Mouse (Mus musculus) hindbrain, embryonic 13.5 days (tissue): Measurements from ENCODE around the gene Prrg1. TPM values are rescaled to one million over a fixed set of nuclear protein-coding genes. Genes with fewer than 3 reads are reported as not detected.
"Not testable (repeated sequence)": the region's sequence is repeated elsewhere in the genome, so short reads cannot be mapped to it uniquely, and the experiment has no call there.

Source experiments
- ATAC-seq: fragments of 200-750 bp; cut with Nextera tagmentation; 2 replicates; pipeline ENCODE4 v1.8.0; 2017; ENCODE audit warnings: moderate TSS enrichment; ENCODE audit not compliant: low FRiP score
- H3K27ac ChIP-seq: fragments of 300-500 bp; sonication (generic); 2 replicates; pipeline ENCODE4 v1.5.1; 2015; ENCODE audit warnings: inconsistent platforms, mild to moderate bottlenecking, moderate library complexity
- H3K27me3 ChIP-seq: fragments of 300-500 bp; sonication (generic); 2 replicates; pipeline ENCODE4 v1.6.1; 2015; ENCODE audit warnings: mild to moderate bottlenecking, inconsistent platforms
- H3K36me3 ChIP-seq: fragments of 300-500 bp; sonication (generic); 2 replicates; pipeline ENCODE4 v1.6.1; 2015; ENCODE audit warnings: mild to moderate bottlenecking, inconsistent platforms
- H3K4me1 ChIP-seq: fragments of 300-500 bp; sonication (generic); replicated peaks from 2 replicates; pipeline ENCODE4 v1.6.1; 2015; ENCODE audit warnings: inconsistent platforms
- H3K4me2 ChIP-seq: fragments of 300-500 bp; sonication (generic); 2 replicates; pipeline ENCODE4 v1.6.1; 2015; ENCODE audit warnings: inconsistent platforms, mild to moderate bottlenecking, moderate library complexity
- H3K4me3 ChIP-seq: fragments of 300-500 bp; sonication (generic); 2 replicates; pipeline ENCODE4 v1.5.1; 2015; ENCODE audit warnings: mild to moderate bottlenecking, inconsistent platforms
- H3K9ac ChIP-seq: fragments of 300-500 bp; sonication (generic); 2 replicates; pipeline ENCODE4 v1.6.1; 2015; ENCODE audit warnings: mild to moderate bottlenecking, inconsistent platforms
- H3K9me3 ChIP-seq: fragments of 300-500 bp; sonication (generic); 2 replicates; pipeline ENCODE4 v1.6.1; 2016; ENCODE audit warnings: inconsistent platforms
- WGBS: fragments of 180-500 bp; shearing (Covaris S2); methylation state at CpG from one replicate; pipeline ENCODE4 v1.1.7; 2015; 5-methylcytosine and 5-hydroxymethylcytosine counted together
- polyA plus RNA-seq: library from polyadenylated mRNA; unstranded; fragments of >200 nt; fragmentation: Nextera tagmentation; extraction: Ambion mirVana; gene quantifications from 2 replicates; pipeline ENCODE4 v1.2.1, GENCODE M21; 2015

Prrg1 gene
- polyA plus RNA-seq, 1 experiment from 2014 or later, result 6.4 TPM

DNA sequence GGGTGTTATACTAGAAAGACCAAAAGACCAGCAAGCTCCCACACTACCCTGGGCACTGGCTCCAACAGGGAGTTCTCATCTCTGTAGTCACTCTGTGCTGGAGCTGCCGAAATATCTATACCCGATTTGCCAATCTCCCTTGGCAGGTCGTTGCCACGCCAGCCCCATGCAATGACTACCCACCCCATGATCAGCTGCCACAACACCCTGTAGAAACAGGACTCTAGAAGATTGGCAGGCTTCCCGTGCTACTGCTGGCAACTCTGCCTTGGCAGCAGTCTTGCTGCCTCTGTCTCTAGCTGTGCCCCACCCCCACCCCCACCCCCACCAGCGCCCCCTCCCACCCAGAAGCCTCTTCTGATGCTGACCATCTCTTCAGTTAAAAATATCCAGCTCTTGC, 149.3 kb downstream of the Prrg1 start:
- 72% methylated on average over 6 of the region's 6 CpGs for WGBS
- Histone ChIP-seq H3K4me3 (no peak overlapping the region), H3K9me3 (no peaks in the 10 kb centered on the region), H3K27ac (no peak overlapping the region), H3K27me3 (no peaks in the 10 kb centered on the region), H3K36me3 (no peaks in the 10 kb centered on the region), H3K4me1 (no peaks in the 10 kb centered on the region), H3K9ac (no peak overlapping the region), H3K4me2 (no peak overlapping the region)
- ATAC-seq, result no peak

GRCm38 (mm10) chrX:78403346-78403745, 180.3 kb downstream of the Prrg1 start:
- not testable (repeated sequence) for ATAC-seq, H3K27ac ChIP-seq, H3K9me3 ChIP-seq, H3K4me3 ChIP-seq, H3K36me3 ChIP-seq, H3K4me1 ChIP-seq, H3K4me2 ChIP-seq, H3K9ac ChIP-seq, H3K27me3 ChIP-seq
- WGBS, result 81% methylated on average over 2 of the region's 2 CpGs

Other genes with a start within 250 kb of the Prrg1 start
- gene 4930480E11Rik, start 214.3 kb downstream of the Prrg1 start, polyA plus RNA-seq, result not detected in 2 replicates
- not detected in 2 replicates for gene Fam47c, start 153.9 kb upstream of the Prrg1 start, polyA plus RNA-seq